Mouse (Mus musculus) hindbrain, postnatal 0 days (tissue): Measurements from ENCODE around the gene Bahd1. TPM values are rescaled to one million over a fixed set of nuclear protein-coding genes. Genes with fewer than 3 reads are reported as not detected.

Experiments used
- ATAC-seq: fragments of 200-750 bp; cut with Nextera tagmentation; 2 replicates; pipeline ENCODE4 v1.8.0; 2017; ENCODE audit warnings: mild to moderate bottlenecking, moderate TSS enrichment, moderate library complexity
- DNase-seq: peaks from one replicate; pipeline ENCODE4 v3.0.0-alpha.2; 2015; ENCODE audit warnings: low spot score
- H3K27ac ChIP-seq: fragments of 300-500 bp; sonication (generic); 2 replicates; pipeline ENCODE4 v1.5.1; 2014; ENCODE audit warnings: mild to moderate bottlenecking
- H3K27me3 ChIP-seq: fragments of 300-500 bp; sonication (generic); 2 replicates; pipeline ENCODE4 v1.6.1; 2014; ENCODE audit warnings: low read length, mixed read lengths; ENCODE audit not compliant: insufficient read depth
- H3K36me3 ChIP-seq: fragments of 300-500 bp; sonication (generic); 2 replicates; pipeline ENCODE4 v1.6.1; 2014; ENCODE audit warnings: low read length, mixed read lengths; ENCODE audit not compliant: insufficient read depth
- H3K4me1 ChIP-seq: fragments of 300-500 bp; sonication (generic); 2 replicates; pipeline ENCODE4 v1.6.1; 2014; ENCODE audit warnings: antibody characterized with exemption, low read length, mixed read lengths; ENCODE audit not compliant: insufficient read depth
- H3K4me2 ChIP-seq: fragments of 300-500 bp; sonication (generic); 2 replicates; pipeline ENCODE4 v1.6.1; 2014; ENCODE audit warnings: low read depth, mild to moderate bottlenecking, low read length, moderate library complexity, mixed read lengths
- H3K4me3 ChIP-seq: fragments of 300-500 bp; sonication (generic); 2 replicates; pipeline ENCODE4 v1.5.1; 2014; ENCODE audit warnings: low read length
- H3K9ac ChIP-seq: fragments of 300-500 bp; sonication (generic); replicated peaks from 2 replicates; pipeline ENCODE4 v1.6.1; 2014; ENCODE audit warnings: mild to moderate bottlenecking, low read length, moderate library complexity, mixed read lengths
- H3K9me3 ChIP-seq: fragments of 300-500 bp; sonication (generic); 2 replicates; pipeline ENCODE4 v1.6.1; 2016; ENCODE audit warnings: low read length, mixed read lengths
- CTCF ChIP-seq: IDR thresholded peaks from 2 replicates; pipeline ENCODE4 v1.5.1; 2016; ENCODE audit warnings: antibody characterized with exemption, control low read depth, low read depth
- WGBS: fragments of 180-500 bp; shearing (Covaris S2); extraction: QIAGEN DNeasy Blood & Tissue Kit; methylation state at CpG from one replicate; pipeline ENCODE4 v1.1.7; 2014; 5-methylcytosine and 5-hydroxymethylcytosine counted together
- polyA plus RNA-seq: library from polyadenylated mRNA; unstranded; fragments of >200 nt; fragmentation: Nextera tagmentation; extraction: Ambion mirVana; gene quantifications from 2 replicates; pipeline ENCODE4 v1.2.1, GENCODE M21; 2015
- total RNA-seq: library from RNA; depleted of rRNA; stranded (reverse); fragments of >200 nt; gene quantifications from 2 replicates; pipeline ENCODE4 v1.2.3, GENCODE M21; 2014

Bahd1 gene
- total and polyA plus RNA-seq, 2 experiments from 2014 or later, result 5.9 to 24.5 TPM

GRCm38 (mm10) chr2:118910605-118911278 lies 10.6 kb downstream of the Bahd1 start:
- Histone ChIP-seq H3K9me3 (no peaks in the 10 kb centered on the region), H3K4me3 (no peak overlapping the region), H3K27ac (no peak overlapping the region), H3K27me3 (no peaks in the 10 kb centered on the region), H3K9ac (no peak overlapping the region), H3K4me1 (peaks cover 28% of the 10 kb centered on the region), H3K36me3 (no peaks in the 10 kb centered on the region), H3K4me2 (no peak overlapping the region)
- ATAC-seq (no peak), DNase-seq (no peak)
- no peak for TF ChIP-seq CTCF
- 79% methylated on average over 7 of the region's 7 CpGs for WGBS

- no peak for ATAC-seq
Measured at GRCm38 (mm10) chr2:118912706-118913105, 12.5 kb downstream of the Bahd1 start.

DNA sequence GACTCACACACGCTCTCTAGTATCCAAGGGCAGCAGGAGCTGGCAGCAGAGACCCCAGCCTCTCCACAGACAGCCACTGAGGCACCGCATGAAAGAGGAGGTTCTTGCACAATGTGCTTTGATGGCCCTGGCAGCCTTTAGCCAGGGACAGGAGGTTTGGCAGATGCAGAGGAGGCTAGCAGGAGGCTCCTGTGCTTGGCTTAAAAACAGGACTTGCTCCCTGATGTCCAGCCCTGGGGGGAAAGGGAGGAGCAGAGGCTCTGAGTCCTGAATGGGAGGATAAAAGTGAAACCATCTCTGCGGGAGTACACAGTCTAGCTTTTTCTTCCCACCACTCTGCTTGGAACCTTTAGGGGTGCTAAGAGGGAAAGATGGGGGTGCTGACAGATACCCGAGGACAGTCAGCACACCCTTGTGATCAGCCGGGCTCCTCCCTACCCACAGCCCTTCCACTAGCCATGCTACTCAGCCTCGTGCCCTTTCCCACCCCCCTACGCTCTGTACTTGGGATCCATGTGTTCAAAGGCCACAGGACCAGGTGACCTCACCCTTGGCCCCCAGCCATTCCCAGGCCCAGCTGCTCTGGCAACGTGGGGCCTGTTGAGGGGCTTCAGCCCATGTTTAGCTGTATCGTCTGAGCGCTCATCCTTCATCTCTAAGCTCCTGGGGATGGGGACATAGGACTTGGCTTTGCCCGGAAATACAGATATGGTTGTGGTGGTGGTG lies 13.5 kb downstream of the Bahd1 start:
- Histone ChIP-seq H3K4me3 (no peak overlapping the region), H3K36me3 (0 out of 2 replicates have a peak, but pooled peaks cover 5% of the 10 kb centered on the region), H3K4me2 (peak overlapping the region; percentile 19; the same call in 1 of the 2 replicates), H3K27ac (peak overlapping the region; percentile 32; the same call in 1 of the 2 replicates), H3K27me3 (no peaks in the 10 kb centered on the region), H3K9me3 (no peaks in the 10 kb centered on the region), H3K9ac (no peak overlapping the region), H3K4me1 (peaks cover 24% of the 10 kb centered on the region)
- no peak for TF ChIP-seq CTCF
- peak; percentile 58 for ATAC-seq
- DNase-seq, result peak; percentile 50
- 32% methylated on average over 11 of the region's 11 CpGs for WGBS

More at GRCm38 (mm10) chr2:118912706-118913105, 12.5 kb downstream of the Bahd1 start:
- Histone ChIP-seq H3K36me3 (0 out of 2 replicates have a peak, but pooled peaks cover 5% of the 10 kb centered on the region), H3K9ac (no peak overlapping the region), H3K4me2 (no peak overlapping the region), H3K4me3 (no peak overlapping the region), H3K4me1 (peaks cover 24% of the 10 kb centered on the region), H3K27ac (no peak overlapping the region), H3K27me3 (no peaks in the 10 kb centered on the region), H3K9me3 (no peaks in the 10 kb centered on the region)
- WGBS, result 77% methylated on average over 8 of the region's 8 CpGs
- no peak for TF ChIP-seq CTCF
- DNase-seq, result no peak

DNA sequence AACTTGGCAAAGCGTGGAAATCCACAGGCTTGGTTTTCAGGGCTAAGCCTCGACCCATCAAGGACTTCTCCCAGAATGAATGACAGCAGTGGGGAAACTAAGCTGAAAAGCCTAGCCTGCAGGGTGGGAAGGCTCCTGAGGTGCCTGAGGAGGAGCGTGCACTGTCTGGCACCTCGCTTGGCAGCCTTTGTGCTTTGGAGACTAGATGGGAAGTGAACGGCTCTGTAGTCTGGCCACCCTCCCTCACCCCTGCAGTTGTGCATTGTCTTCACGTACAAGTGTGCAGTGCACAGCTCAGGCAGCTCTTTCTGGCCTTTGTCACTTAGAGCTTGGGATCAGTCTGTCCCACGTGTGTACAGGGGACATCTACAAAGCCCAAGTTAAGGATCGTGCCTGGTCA lies 14.5 kb downstream of the Bahd1 start:
- WGBS, result 23% methylated on average over 8 of the region's 8 CpGs
- no peaks in the 10 kb centered on the region for H3K27me3 ChIP-seq
- H3K4me1 ChIP-seq, result peaks cover 24% of the 10 kb centered on the region
- TF ChIP-seq CTCF, result no peak
- no peak overlapping the region for H3K4me2 ChIP-seq
- H3K4me3 ChIP-seq, result no peak overlapping the region
- ATAC-seq (peak; percentile 46; the same call in 1 of the 2 replicates), DNase-seq (no peak)
- 0 out of 2 replicates have a peak, but pooled peaks cover 5% of the 10 kb centered on the region for H3K36me3 ChIP-seq
- H3K9ac ChIP-seq, result no peak overlapping the region
- no peaks in the 10 kb centered on the region for H3K9me3 ChIP-seq
- H3K27ac ChIP-seq, result no peak overlapping the region

DNA sequence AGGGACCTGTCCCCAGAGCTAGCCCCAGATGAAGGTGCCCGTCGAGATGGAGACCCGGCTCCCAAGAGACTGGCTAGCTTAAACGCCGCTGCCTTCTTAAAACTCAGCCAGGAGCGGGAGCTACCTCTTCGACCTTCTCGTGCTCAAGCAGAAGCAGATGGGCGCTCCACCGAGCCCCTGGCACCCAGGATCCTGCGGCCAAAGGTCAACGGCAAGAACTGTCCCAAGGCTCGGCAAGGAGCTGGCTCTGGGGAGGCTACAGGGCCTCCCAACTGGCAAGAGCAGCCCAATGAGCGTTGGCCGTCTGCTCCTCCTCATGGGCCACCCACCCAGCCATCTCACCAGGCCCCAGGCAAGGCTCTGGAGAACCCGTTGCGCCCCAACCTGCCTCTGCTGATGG lies 16.3 kb downstream of the Bahd1 start:
- H3K4me1 ChIP-seq, result peaks cover 24% of the 10 kb centered on the region
- no peak for ATAC-seq
- no peak overlapping the region for H3K9ac ChIP-seq
- H3K36me3 ChIP-seq, result peaks cover 14% of the 10 kb centered on the region; the same call in 1 of the 2 replicates
- no peak for TF ChIP-seq CTCF
- H3K9me3 ChIP-seq, result no peaks in the 10 kb centered on the region
- 87% methylated on average over 17 of the region's 17 CpGs for WGBS
- H3K4me2 ChIP-seq, result no peak overlapping the region
- H3K27me3 ChIP-seq, result no peaks in the 10 kb centered on the region
- no peak overlapping the region for H3K4me3 ChIP-seq
- no peak for DNase-seq
- H3K27ac ChIP-seq, result no peak overlapping the region

GRCm38 (mm10) chr2:118918543-118918942 lies 18.4 kb downstream of the Bahd1 start:
- no peak for DNase-seq
- Histone ChIP-seq H3K27ac (no peak overlapping the region), H3K9ac (no peak overlapping the region), H3K4me3 (no peak overlapping the region), H3K36me3 (peaks cover 29% of the 10 kb centered on the region; the same call in 1 of the 2 replicates), H3K27me3 (no peaks in the 10 kb centered on the region), H3K4me1 (peaks cover 14% of the 10 kb centered on the region), H3K9me3 (no peaks in the 10 kb centered on the region), H3K4me2 (no peak overlapping the region)
- TF ChIP-seq CTCF, result no peak
- ATAC-seq, result no peak
- whole genome bisulfite sequencing, result 61% methylated on average over 1 of the region's 1 CpGs
